Mouse (Mus musculus): ENCODE measurements at regions not wholly inside any gene's neighbourhood (a gene's known extent, or its start where the extent isn't known, plus 50 kb on each side); places are given as distances from the start of the nearest gene placed in this dataset.

- DNase-seq (ENCODE audit: low spot score) = no peak
Measured at GRCm38 (mm10) chr4:131372517-131372916, 428.3 kb downstream of the Matn1 start.

GRCm38 (mm10) chr4:131373172-131373571, 429.0 kb downstream of the Matn1 start:
- DNase-seq (ENCODE audit: low spot score) = no peak

GRCm38 (mm10) chr4:131374527-131375290, 430.5 kb downstream of the Matn1 start:
- DNase-seq (ENCODE audit: low spot score) = no peak

- DNase-seq (ENCODE audit: low spot score) = no peak
Measured at GRCm38 (mm10) chr4:131381063-131381462, 436.9 kb downstream of the Matn1 start.

GRCm38 (mm10) chr4:131381529-131381928, 437.3 kb downstream of the Matn1 start:
- no peak for DNase-seq (ENCODE audit: low spot score)

GRCm38 (mm10) chr4:131383862-131384261, 439.7 kb downstream of the Matn1 start:
- DNase-seq (ENCODE audit: low spot score) = peak; percentile 25

GRCm38 (mm10) chr4:131386961-131387360, 442.8 kb downstream of the Matn1 start:
- no peak for DNase-seq (ENCODE audit: low spot score)

GRCm38 (mm10) chr4:131391119-131391923, 446.8 kb downstream of the Ptpru start:
- no peak for DNase-seq (ENCODE audit: low spot score)

- no peak for DNase-seq (ENCODE audit: low spot score)
Measured at GRCm38 (mm10) chr4:131391924-131392297, 446.2 kb downstream of the Ptpru start.

GRCm38 (mm10) chr4:131392478-131392877, 445.6 kb downstream of the Ptpru start:
- no peak for DNase-seq (ENCODE audit: low spot score)

- DNase-seq (ENCODE audit: low spot score) = no peak
Measured at GRCm38 (mm10) chr4:131396226-131396840, 441.8 kb downstream of the Ptpru start.

- no peak for DNase-seq (ENCODE audit: low spot score)
Measured at GRCm38 (mm10) chr4:131397161-131397560, 440.9 kb downstream of the Ptpru start.

- DNase-seq (ENCODE audit: low spot score) = no peak
Measured at GRCm38 (mm10) chr4:131400756-131401155, 437.3 kb downstream of the Ptpru start.

GRCm38 (mm10) chr4:131401255-131401654, 436.8 kb downstream of the Ptpru start:
- no peak for DNase-seq (ENCODE audit: low spot score)

GRCm38 (mm10) chr4:131405376-131406017, 432.6 kb downstream of the Ptpru start:
- peak; percentile 29 for DNase-seq (ENCODE audit: low spot score)

- no peak for DNase-seq (ENCODE audit: low spot score)
Measured at GRCm38 (mm10) chr4:131407464-131407863, 430.6 kb downstream of the Ptpru start.

GRCm38 (mm10) chr4:131408644-131409043, 429.4 kb downstream of the Ptpru start:
- DNase-seq (ENCODE audit: low spot score) = no peak

- no peak for DNase-seq (ENCODE audit: low spot score)
Measured at GRCm38 (mm10) chr4:131409805-131410204, 428.3 kb downstream of the Ptpru start.

- DNase-seq (ENCODE audit: low spot score) = no peak
Measured at GRCm38 (mm10) chr4:131411936-131412335, 426.2 kb downstream of the Ptpru start.

GRCm38 (mm10) chr4:131413380-131413779, 424.7 kb downstream of the Ptpru start:
- no peak for DNase-seq (ENCODE audit: low spot score)

- no peak for DNase-seq (ENCODE audit: low spot score)
Measured at GRCm38 (mm10) chr4:131415453-131415852, 422.6 kb downstream of the Ptpru start.

GRCm38 (mm10) chr4:131416209-131416608, 421.9 kb downstream of the Ptpru start:
- DNase-seq (ENCODE audit: low spot score) = no peak
